Mouse (Mus musculus) thymus, postnatal 0 days (tissue): ENCODE results near the gene Mcur1. TPM values are rescaled to one million over a fixed set of nuclear protein-coding genes. Genes with fewer than 3 reads are reported as not detected.

Source experiments
- DNase-seq: peaks from one replicate; pipeline ENCODE4 v3.0.0-alpha.2; 2015; ENCODE audit warnings: low spot score
- polyA plus RNA-seq: library from polyadenylated mRNA; unstranded; fragments of >200 nt; fragmentation: Nextera tagmentation; extraction: Ambion mirVana; gene quantifications from 2 replicates; pipeline ENCODE4 v1.2.1, GENCODE M21; 2015

Gene Mcur1
- 11.9 and 12.7 TPM in 2 replicates for polyA plus RNA-seq

DNA sequence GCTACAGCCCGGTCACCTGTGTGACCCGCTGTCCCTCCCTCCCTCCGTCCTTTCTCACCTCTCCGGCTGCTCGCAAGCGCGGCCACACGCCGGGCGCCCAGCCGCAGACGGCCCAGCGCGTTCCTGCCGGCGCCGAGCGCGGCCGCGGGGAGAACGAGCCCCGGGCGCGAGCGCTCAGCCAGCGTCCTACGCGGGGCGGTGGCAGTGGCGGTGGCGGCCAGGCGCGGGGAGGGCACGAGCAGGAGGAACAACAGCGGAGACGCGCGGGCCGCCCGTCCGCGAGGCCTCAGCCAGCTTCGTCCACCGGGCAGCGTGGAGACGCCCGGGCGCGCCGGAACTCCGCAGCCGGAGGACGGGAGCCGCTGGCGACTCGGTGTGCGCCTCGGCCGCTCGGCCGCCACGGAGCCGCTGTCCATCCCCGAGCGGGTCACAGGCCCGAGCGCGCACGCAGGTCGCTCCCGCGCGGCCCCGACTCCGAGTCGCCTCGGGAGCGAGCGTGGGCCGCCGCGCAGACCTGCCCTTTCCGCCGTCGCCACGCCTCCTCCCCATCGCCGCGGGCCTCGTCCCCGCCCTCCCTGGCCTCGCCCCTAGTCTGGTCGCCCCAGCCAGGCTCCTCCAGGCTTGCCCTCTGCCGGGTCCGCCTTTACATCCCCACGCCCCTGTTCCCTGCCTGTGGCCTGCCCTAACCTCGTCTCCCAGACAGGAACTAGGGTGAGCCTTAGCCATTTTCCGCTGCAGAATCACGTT is at the start of gene Mcur1:
Gene Mcur1 (minus strand): TSS at position 481 of the 747 bp plus-strand sequence.
- peak; percentile 86 for DNase-seq

DNA sequence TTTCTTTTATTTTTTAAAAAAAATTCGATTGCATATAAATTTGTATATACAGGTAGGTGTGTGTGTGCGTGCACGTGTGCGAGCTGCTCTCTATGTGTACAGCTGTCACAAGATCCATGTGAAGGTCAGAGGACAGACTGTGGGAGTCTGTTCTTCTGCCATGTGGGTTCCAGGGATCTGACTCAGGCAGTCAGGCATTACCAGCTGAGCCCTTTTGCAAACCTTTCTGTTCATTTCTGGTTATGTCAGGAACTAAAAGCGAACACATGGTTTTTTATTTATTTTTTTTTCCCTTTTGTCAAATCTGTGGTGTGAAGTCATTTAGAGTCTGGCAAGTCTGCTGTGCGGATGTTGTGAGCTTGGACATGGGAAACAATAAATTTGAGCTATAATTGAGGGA is 48.9 kb upstream of the Mcur1 start:
- DNase-seq = no peak

- no peak for DNase-seq
Observed at GRCm38 (mm10) chr13:43603042-43603441, 43.1 kb upstream of the Mcur1 start.

- no peak for DNase-seq
Observed at GRCm38 (mm10) chr13:43602440-43602839, 42.4 kb upstream of the Mcur1 start.

DNA sequence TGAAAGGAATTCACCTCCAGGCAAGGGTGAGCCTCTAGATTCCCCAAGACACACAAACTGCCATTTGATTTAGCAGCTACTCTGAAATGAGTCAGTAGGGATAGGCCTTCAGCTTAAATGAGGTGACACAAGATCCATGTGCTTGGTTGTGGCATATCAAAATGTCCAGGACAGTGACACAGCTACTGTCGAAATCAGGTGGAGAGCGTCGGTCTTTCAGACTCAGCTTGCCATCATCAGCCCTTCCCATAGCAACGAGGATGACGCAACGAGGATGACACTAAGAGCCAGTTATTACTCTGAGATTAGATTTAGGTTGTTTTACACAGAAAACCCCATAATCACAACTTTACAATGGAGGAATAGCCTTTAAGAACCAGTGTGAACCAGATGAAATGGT is 41.0 kb upstream of the Mcur1 start:
- no peak for DNase-seq

- DNase-seq = peak; percentile 55
Observed at GRCm38 (mm10) chr13:43595896-43596295, 35.9 kb upstream of the Mcur1 start.

DNA sequence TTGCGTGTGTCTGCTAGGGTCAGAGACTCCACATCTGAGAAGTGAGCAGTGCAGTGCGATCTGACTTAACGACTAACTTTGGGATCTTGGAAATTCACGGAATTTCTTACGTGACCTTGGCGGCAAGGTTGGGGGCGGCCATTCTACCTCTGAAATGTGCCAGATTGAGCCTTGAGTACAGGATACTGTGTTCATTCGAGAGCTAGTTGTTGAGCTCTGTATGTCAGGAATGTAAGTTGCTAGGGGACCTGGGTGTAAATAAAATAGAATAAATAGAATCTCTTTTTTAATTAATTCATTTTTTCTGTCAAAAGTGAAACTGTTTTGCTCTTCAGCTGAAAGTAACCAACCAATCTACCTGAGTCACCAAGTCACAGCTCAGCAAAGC is 32.7 kb upstream of the Mcur1 start:
- DNase-seq = no peak

GRCm38 (mm10) chr13:43591828-43592680 is 32.1 kb upstream of the Mcur1 start:
- no peak for DNase-seq

DNA sequence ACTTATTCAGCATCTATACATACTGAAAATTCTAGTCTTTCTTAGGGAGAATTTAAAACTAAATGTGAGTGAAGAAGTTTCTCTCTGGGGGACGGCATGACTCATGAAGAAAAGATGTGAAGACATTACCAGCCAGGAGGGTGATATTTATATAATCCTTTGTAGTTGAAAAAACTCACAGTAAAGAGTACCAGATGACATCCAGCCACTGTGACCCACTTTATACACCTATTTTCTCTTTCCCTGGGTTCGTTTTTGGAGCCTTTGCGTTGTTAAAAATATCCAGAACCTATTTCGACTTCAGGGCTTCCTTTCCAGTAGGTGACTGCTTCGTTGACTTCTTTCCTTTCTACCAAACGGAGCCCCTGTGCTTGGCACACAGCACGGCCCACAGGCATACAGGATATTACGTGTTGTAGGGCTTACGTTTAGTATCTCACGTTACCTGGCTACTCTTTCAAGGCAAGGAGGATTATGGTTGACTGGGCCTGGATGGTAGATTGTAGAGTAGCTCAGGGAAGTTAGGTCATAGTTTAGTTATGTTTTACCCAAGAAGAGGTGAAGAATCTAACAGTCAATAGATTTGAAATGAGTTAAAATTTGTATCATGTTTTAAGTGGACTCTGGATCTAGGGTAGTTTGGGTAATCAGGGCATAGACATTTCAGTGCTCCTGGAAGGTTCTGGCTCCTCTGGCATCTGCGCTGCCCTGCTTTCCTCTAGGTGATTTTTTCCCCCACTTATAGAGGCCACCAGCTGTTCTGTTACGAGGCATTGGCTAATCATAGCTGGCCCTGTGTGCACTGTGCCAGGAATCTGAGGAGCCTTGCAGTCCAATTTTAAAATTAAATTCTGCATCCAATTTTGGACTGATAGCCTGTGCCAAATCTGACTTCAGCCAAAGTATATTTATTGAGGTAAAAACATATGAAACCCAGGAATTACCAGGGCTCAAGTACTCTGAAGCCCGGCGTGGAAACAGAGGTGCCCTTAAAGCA is 28.2 kb upstream of the Mcur1 start:
- no peak for DNase-seq

DNA sequence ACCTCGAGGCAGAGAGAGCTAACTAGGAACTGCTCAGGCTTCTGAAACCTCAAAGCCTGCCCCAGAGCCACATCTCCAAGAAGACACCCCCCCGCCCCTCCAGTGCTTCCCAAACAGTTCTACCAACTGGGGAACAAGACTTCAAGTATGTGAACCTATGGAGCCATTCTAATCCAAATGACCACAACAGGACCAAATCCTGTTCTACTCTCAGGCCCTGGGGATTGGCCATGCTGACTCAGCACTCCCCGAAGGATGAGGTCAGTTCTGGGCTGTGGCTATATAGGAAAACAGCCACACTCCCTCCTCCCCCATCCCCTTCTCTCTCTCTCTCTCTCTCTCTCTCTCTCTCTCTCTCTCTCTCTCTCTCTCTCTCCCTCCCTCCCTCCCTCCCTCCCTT is 27.0 kb upstream of the Mcur1 start:
- no peak for DNase-seq

DNA sequence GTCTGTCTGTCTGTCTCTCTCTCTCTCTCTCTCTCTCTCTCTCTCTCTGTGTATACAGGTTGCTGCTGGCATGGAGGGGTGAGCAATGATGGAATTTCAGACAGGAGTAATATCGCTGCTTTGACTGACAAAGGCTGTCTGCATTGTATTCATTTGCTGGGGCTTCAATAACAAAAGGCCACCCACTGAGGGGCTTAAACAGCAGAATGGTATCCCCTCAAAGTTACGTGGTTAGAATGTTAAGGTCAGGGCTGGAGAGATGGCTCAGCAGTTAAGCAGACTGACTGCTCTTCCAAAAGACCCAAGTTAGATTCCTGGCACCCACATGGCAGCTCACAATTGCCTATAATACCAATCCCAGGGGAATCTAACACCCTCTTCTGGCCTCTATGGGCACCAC is 25.3 kb upstream of the Mcur1 start:
- DNase-seq = no peak

- DNase-seq = no peak
Observed at GRCm38 (mm10) chr13:43583504-43583903, 23.5 kb upstream of the Mcur1 start.

DNA sequence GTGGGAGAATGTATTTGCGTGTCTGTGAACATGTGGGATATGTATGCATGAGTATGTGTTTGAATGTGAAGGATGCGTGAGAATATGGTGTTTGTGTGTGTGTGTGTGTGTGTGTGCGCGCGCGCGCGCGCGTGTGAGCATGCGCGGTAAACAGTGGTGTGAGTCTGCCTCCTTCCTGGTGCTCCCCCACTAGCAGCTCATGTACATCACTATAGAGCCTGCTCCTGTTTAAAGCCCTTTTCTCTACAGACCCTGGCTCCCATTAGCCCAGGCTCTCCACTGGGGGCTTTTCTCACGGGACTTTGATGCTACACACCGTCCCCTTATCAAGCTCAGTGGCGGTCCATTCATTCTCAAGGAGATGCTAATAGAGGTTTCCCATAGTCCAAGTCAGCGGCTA is 23.0 kb upstream of the Mcur1 start:
- DNase-seq = no peak

DNA sequence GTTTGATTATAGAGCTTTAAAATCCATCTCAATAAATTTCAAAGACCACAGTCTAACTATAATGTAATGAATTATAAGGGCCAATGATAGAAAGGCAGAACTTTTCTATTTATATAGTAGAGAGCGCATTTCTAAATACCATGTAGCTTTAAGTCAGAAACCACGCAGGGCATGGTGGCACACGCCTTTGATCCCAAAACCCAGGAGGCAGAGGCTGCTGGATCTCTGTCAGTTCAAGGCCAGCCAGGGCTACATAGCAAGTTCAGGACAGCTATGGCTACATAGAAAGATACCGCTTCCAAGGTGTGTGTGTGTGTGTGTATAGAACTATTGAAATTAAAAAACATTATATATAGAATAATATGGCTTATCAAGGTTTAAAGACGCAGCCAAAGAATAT is 20.7 kb upstream of the Mcur1 start:
- DNase-seq = no peak

- DNase-seq = peak; percentile 58
Observed at GRCm38 (mm10) chr13:43579740-43580139, 19.7 kb upstream of the Mcur1 start.

GRCm38 (mm10) chr13:43577766-43578165 is 17.8 kb upstream of the Mcur1 start:
- DNase-seq = no peak

GRCm38 (mm10) chr13:43577254-43577653 is 17.3 kb upstream of the Mcur1 start:
- peak; percentile 27 for DNase-seq

DNA sequence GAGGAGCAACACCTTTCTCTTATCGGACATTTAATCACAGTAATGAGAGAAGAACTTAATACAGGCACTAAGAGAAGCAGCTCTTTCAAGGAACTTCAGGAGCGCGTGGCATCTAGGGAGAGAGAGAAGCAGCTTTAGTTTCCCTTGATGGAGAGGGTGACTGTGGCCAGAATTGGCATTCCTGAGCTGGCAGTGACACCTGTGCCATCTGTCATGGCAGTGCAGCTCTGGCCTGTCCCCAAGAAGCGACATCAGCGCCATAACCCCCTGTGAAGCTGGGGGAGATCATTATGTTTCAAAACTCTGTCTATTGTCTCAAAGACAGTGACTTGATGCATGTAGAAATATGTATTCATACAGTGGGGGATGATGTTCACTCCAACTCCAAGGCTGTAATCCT is 15.4 kb upstream of the Mcur1 start:
- DNase-seq = no peak

DNA sequence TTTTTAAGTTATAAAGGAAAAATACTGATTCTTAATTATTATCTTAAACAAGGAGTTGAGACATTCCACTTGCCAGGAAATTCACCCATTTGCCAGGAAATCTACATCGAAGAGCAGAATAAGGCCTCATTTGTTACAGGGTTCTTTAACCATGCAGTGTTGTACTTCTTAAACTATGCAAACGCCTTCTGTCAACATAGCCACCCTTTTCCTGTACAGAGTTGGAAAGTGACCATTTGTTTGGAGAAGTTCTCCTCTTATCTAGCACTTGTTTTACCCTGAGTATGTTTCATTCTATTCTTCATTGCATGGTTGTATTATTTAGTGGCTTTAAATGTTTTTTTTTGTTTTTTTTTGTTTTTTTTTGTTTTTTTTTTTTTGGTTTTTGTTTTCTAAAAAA is 14.0 kb upstream of the Mcur1 start:
- DNase-seq = no peak

GRCm38 (mm10) chr13:43567141-43567891 is 7.3 kb upstream of the Mcur1 start:
- no peak for DNase-seq

DNA sequence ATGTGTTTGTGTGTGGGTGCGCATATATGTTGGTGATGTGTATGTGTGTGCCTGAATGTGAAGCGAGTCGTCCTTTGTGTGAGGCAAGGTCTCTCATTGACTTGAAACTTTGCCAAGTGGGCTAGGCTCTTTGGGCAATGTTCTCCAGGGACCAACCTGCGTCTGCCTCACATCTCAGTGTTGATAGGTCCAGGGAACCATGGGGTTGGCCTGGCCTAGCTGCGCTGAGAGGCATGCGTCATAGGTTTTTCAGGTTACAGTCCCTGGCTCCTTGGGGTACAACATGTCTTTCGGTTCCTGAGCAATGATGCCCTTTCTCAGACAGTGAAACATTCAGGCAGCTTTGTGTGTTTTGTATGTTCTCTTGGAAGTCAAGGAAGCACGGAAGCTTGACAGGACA is 6.2 kb upstream of the Mcur1 start:
- DNase-seq = no peak
